Mouse (Mus musculus) liver, postnatal 0 days (tissue): ENCODE results near the gene Ifit3b. TPM values are rescaled to one million over a fixed set of nuclear protein-coding genes. Genes with fewer than 3 reads are reported as not detected.
"Not testable (repeated sequence)": the region's sequence is repeated elsewhere in the genome, so short reads cannot be mapped to it uniquely, and the experiment has no call there.

Experiments used
- ATAC-seq: fragments of 200-750 bp; cut with Nextera tagmentation; 2 replicates; pipeline ENCODE4 v1.8.0; 2017; ENCODE audit warnings: mild to moderate bottlenecking, moderate library complexity
- DNase-seq: peaks from one replicate; pipeline ENCODE4 v3.0.0-alpha.2; 2016
- H3K27ac ChIP-seq: fragments of 300-500 bp; sonication (generic); 2 replicates; pipeline ENCODE4 v1.5.1; 2014; ENCODE audit warnings: antibody characterized with exemption, moderate library complexity, mild to moderate bottlenecking, low read depth
- H3K27me3 ChIP-seq: fragments of 300-500 bp; sonication (generic); 2 replicates; pipeline ENCODE4 v1.6.1; 2014; ENCODE audit warnings: low read length, control low read depth, mixed read lengths; ENCODE audit not compliant: insufficient read depth
- H3K36me3 ChIP-seq: fragments of 300-500 bp; sonication (generic); replicated peaks from 2 replicates; pipeline ENCODE4 v1.6.1; 2014; ENCODE audit warnings: mild to moderate bottlenecking, control low read depth, low read length, moderate library complexity, mixed read lengths; ENCODE audit not compliant: insufficient read depth
- H3K4me1 ChIP-seq: fragments of 300-500 bp; sonication (generic); 2 replicates; pipeline ENCODE4 v1.6.1; 2014; ENCODE audit warnings: antibody characterized with exemption, mild to moderate bottlenecking, control low read depth; ENCODE audit not compliant: insufficient read depth
- H3K4me2 ChIP-seq: fragments of 300-500 bp; sonication (generic); 2 replicates; pipeline ENCODE4 v1.6.1; 2014; ENCODE audit warnings: low read depth, mild to moderate bottlenecking, low read length, moderate library complexity, mixed read lengths
- H3K4me3 ChIP-seq: fragments of 300-500 bp; sonication (generic); 2 replicates; pipeline ENCODE4 v1.5.1; 2014; ENCODE audit warnings: low read depth, low read length
- H3K9ac ChIP-seq: fragments of 300-500 bp; sonication (generic); replicated peaks from 2 replicates; pipeline ENCODE4 v1.6.1; 2014; ENCODE audit warnings: mild to moderate bottlenecking, moderate library complexity
- H3K9me3 ChIP-seq: fragments of 300-500 bp; sonication (generic); 2 replicates; pipeline ENCODE4 v1.6.1; 2016; ENCODE audit warnings: mild to moderate bottlenecking, control low read depth, low read length, mixed read lengths
- CTCF ChIP-seq: sonication (generic); IDR thresholded peaks from 2 replicates; pipeline ENCODE4 v1.5.1; 2016; ENCODE audit warnings: antibody characterized with exemption, low read depth
- EP300 ChIP-seq: IDR thresholded peaks from 2 replicates; pipeline ENCODE4 v1.6.1; 2016; ENCODE audit warnings: antibody characterized with exemption, low read depth, mild to moderate bottlenecking
- WGBS: fragments of 180-500 bp; shearing (Covaris S2); extraction: QIAGEN DNeasy Blood & Tissue Kit; methylation state at CpG from one replicate; pipeline ENCODE4 v1.1.7; 2014; ENCODE audit not compliant: insufficient replicate concordance; 5-methylcytosine and 5-hydroxymethylcytosine counted together
- polyA plus RNA-seq: library from polyadenylated mRNA; unstranded; fragments of >200 nt; fragmentation: Nextera tagmentation; extraction: Ambion mirVana; gene quantifications from 2 replicates; pipeline ENCODE4 v1.2.1, GENCODE M21; 2015

Ifit3b gene
- polyA plus RNA-seq, 1 experiment from 2014 or later, result 2.2 TPM

DNA sequence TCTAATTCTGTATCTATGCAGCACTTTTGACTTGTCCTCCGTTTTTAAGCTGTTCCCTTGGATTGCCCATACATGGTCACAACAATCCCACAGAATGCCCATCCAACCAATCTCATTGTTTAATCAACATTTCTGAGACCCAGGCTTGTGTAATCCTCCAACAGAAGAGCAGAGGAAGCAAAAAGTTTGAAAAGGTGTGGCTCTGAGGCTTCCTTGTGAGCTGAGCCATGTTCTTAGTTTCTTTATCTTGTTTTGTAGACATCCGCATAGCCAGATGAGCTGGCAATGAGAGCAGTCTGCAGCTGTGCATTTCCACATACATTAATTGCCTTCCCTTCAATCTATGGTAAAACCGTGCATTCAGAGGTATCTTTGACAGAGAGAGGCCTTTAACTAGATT is 2.3 kb upstream of the Ifit3b start:
- no peak for ATAC-seq
- Histone ChIP-seq H3K9ac (no peak overlapping the region), H3K4me2 (no peak overlapping the region), H3K36me3 (no peaks in the 10 kb centered on the region), H3K4me3 (no peak overlapping the region), H3K27ac (no peak overlapping the region), H3K9me3 (no peaks in the 10 kb centered on the region), H3K27me3 (no peaks in the 10 kb centered on the region), H3K4me1 (peaks cover 6% of the 10 kb centered on the region)
- 80% methylated on average over 3 of the region's 3 CpGs for WGBS
- no peak for DNase-seq
- TF ChIP-seq EP300 (no peak), CTCF (no peak)

DNA sequence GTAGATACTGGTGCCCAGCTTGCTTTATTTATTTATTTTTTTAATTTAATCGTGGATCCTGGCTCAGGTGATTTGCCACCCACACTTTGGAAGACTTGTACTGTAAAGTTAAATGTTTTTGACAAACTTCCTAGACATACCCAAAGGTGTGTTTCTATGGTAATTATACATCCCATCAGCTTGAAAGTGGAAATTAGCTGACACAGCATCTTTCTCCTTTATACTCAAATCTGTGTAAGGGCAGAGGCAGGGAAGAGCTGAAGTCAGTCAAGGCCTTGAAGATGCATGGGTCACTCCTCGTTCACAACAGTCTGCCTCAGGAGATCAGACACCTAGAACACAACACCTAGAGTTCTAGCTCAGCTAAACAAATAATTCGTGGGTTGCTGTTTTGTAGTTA is 2.3 kb downstream of the Ifit3b start:
- H3K27me3 ChIP-seq, H3K4me2 ChIP-seq, H3K9ac ChIP-seq, H3K36me3 ChIP-seq, ATAC-seq, H3K9me3 ChIP-seq, H3K27ac ChIP-seq, H3K4me3 ChIP-seq, H3K4me1 ChIP-seq, DNase-seq: not testable (repeated sequence)
- 71% methylated on average over 3 of the region's 3 CpGs for WGBS

DNA sequence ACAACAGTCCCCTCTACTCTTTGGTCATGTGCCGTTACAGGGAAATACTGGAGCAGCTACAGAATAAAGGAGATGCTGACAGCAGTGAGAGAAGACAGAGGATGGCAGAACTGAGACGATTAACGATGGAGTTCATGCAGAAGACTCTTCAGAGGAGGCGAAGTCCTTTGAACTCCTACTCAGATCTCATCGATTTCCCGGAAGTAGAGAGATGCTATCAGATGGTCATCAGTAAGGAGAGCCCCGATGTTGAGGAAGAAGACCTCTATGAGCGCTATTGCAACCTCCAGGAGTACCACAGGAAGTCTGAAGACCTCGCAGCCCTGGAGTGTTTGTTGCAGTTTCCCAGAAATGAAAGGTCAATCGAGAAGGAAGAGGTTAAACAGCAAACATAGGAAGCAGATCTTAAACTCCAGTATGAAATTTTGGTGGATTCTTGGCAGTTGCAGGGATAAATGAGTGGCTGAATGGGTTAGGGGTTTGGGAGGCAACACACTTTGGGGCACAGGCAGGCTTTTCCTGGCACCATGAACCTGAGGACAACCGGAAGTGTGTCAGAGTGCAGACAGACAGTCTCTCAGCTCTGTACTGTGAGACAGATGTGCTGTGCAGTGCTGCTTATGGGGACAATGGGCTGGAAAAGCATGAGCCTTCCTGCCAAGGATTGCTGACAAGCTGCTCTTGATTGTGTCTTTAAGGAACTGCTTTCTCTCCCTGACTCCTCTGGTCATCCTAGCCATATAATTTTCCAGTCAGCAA is 4.7 kb downstream of the Ifit3b start:
- not testable (repeated sequence) for H3K4me2 ChIP-seq, H3K27me3 ChIP-seq, H3K4me3 ChIP-seq, H3K9ac ChIP-seq, H3K36me3 ChIP-seq, H3K9me3 ChIP-seq, H3K27ac ChIP-seq, DNase-seq, H3K4me1 ChIP-seq
- 81% methylated on average over 5 of the region's 11 CpGs for WGBS
- peak; percentile 48 for ATAC-seq

DNA sequence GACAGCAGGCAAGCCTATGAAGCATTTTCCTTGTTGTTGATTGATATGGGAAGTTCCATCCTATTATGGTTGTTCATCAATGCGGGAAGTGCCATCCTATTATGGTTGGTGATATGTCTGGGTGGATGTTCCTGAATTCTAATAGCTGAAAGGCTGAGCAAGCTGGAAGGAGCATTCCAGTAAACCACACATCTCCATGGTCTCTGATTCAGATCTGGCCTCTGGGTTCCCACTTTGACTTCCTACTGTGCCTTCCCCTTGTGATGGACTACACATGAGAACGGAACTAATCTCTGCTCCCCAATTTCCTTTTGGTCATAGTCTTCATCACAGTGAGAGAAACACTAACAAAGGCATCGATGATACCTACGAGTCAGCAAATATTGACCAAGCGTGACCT is 13.1 kb downstream of the Ifit3b start:
- H3K27me3 ChIP-seq, result no peaks in the 10 kb centered on the region
- TF ChIP-seq EP300 (no peak), CTCF (no peak)
- 70% methylated on average over 5 of the region's 5 CpGs for WGBS
- H3K27ac ChIP-seq, result no peak overlapping the region
- no peak overlapping the region for H3K4me3 ChIP-seq
- no peak overlapping the region for H3K4me2 ChIP-seq
- no peak overlapping the region for H3K9ac ChIP-seq
- H3K36me3 ChIP-seq, result no peaks in the 10 kb centered on the region
- DNase-seq (no peak), ATAC-seq (no peak)
- H3K9me3 ChIP-seq, result no peaks in the 10 kb centered on the region
- H3K4me1 ChIP-seq, result no peaks in the 10 kb centered on the region

DNA sequence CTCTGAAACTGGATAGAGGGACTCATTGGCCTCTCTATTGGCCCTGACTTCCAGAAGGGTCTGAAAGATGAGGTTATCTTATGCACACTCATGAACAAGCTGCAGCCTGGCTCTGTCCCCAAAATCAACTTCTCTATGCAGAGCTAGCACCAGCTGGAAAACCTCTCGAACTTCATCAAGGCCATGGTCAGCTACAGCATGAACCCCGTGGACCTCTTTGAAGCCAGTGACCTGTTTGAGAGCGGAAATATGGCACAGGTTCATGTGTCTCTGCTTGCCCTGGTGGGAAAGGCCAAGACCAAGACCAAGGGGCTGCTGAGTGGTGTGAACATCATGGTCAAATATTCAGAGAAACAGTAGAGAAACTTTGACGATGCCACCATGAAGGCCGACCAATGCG is 16.0 kb downstream of the Ifit3b start:
- Histone ChIP-seq H3K9ac (no peak overlapping the region), H3K27me3 (no peaks in the 10 kb centered on the region), H3K4me3 (no peak overlapping the region), H3K36me3 (no peaks in the 10 kb centered on the region), H3K4me2 (no peak overlapping the region), H3K4me1 (no peaks in the 10 kb centered on the region), H3K27ac (no peak overlapping the region), H3K9me3 (no peaks in the 10 kb centered on the region)
- 87% methylated on average over 6 of the region's 6 CpGs for WGBS
- DNase-seq (no peak), ATAC-seq (no peak)
- TF ChIP-seq CTCF (no peak), EP300 (no peak)

DNA sequence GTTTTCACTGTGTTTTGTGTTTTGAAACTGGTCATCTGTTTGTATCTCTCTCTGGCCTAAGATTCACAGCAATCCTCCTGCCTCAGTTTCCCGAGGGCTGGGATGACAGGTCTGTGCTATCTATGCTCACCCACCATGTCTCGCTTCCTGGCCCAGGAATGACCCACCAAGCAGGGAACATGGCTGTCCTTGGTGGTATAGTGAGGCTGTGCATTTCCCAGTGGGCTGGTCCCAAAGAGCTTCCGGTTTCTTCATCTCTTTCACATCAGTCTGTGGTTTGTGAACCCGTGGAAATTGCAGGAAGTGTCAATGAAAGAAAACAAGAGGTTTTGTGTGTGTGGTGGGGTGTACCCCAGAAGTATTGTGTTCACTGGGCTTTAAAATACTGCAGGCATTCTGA is 16.9 kb downstream of the Ifit3b start:
- TF ChIP-seq EP300, result no peak
- no peak for TF ChIP-seq CTCF
- Histone ChIP-seq H3K36me3 (no peaks in the 10 kb centered on the region), H3K4me3 (no peak overlapping the region), H3K9ac (no peak overlapping the region), H3K4me2 (no peak overlapping the region), H3K9me3 (no peaks in the 10 kb centered on the region), H3K27ac (no peak overlapping the region), H3K27me3 (no peaks in the 10 kb centered on the region), H3K4me1 (no peaks in the 10 kb centered on the region)
- DNase-seq (no peak), ATAC-seq (no peak)
- WGBS, result 57% methylated on average over 4 of the region's 4 CpGs

DNA sequence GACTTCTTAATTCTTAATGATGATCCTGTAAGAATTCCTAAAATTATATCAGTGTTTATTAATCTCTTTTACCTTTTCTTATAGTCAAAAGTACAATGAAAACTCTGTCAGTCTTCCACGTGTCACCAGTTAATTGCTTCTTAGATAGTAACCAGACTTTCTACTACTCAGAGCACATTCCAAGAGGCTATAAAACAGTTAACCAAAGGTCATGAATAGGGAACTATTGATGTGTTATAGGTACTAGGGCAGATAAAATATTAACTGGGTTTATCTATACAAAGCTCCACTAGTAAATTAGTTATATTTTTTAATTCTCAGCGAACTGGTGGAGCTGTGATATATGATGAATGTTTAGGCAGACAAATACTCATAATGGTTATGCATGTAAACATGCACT is 19.7 kb downstream of the Ifit3b start:
- 69% methylated on average over 2 of the region's 2 CpGs for WGBS
- H3K27ac ChIP-seq, result no peak overlapping the region
- no peak for DNase-seq
- no peak overlapping the region for H3K9ac ChIP-seq
- no peaks in the 10 kb centered on the region for H3K9me3 ChIP-seq
- no peaks in the 10 kb centered on the region for H3K27me3 ChIP-seq
- no peaks in the 10 kb centered on the region for H3K4me1 ChIP-seq
- ATAC-seq, result no peak
- no peak overlapping the region for H3K4me2 ChIP-seq
- TF ChIP-seq CTCF (no peak), EP300 (no peak)
- H3K4me3 ChIP-seq, result no peak overlapping the region
- H3K36me3 ChIP-seq, result no peaks in the 10 kb centered on the region
